Mouse (Mus musculus) spleen, adult 2 months (tissue): ENCODE results near the gene Gm5460. TPM values are rescaled to one million over a fixed set of nuclear protein-coding genes. Genes with fewer than 3 reads are reported as not detected.

ENCODE experiments used
- DNase-seq, 2 experiments: peaks; one replicate each; pipeline versions ENCODE4 v3.0.0 to v3.0.0-alpha.2; 2012 to 2021; ENCODE audit warnings: low spot score in 2 of 2, low read depth in 1 of 2
- H3K27ac ChIP-seq: fragments of 200-500 bp; 2 replicates; pipeline ENCODE4 v1.5.1; 2012; ENCODE audit warnings: low read length, inconsistent platforms; ENCODE audit not compliant: insufficient read depth
- H3K27me3 ChIP-seq: fragments of 200-500 bp; 2 replicates; pipeline ENCODE4 v1.6.1; 2012; ENCODE audit warnings: mild to moderate bottlenecking, moderate library complexity, low read length, inconsistent platforms; ENCODE audit not compliant: control insufficient read depth, insufficient read depth
- H3K36me3 ChIP-seq: fragments of 200-500 bp; 2 replicates; pipeline ENCODE4 v1.6.1; 2012; ENCODE audit warnings: mild to moderate bottlenecking, low read length, inconsistent platforms; ENCODE audit not compliant: control insufficient read depth, insufficient read depth
- H3K4me1 ChIP-seq: fragments of 200-500 bp; 2 replicates; pipeline ENCODE4 v1.6.1; 2011; ENCODE audit warnings: inconsistent platforms; ENCODE audit not compliant: control insufficient read depth, insufficient read depth, insufficient read length
- H3K4me3 ChIP-seq: fragments of 200-500 bp; 2 replicates; pipeline ENCODE4 v1.5.1; 2011; ENCODE audit warnings: mild to moderate bottlenecking, inconsistent platforms; ENCODE audit not compliant: insufficient read depth, insufficient read length; ENCODE audit errors: extremely low read depth
- CTCF ChIP-seq: fragments of 200-500 bp; IDR thresholded peaks from 2 replicates; pipeline ENCODE4 v1.5.1; 2011; ENCODE audit warnings: mild to moderate bottlenecking, inconsistent platforms; ENCODE audit not compliant: insufficient read depth, insufficient read length, insufficient replicate concordance; ENCODE audit errors: extremely low read depth
- POLR2A ChIP-seq: fragments of 200-500 bp; IDR thresholded peaks from 2 replicates; pipeline ENCODE4 v1.6.1; 2011; ENCODE audit warnings: low read depth, low read length, inconsistent platforms
- WGBS: fragments of 180-500 bp; shearing (Covaris S2); methylation state at CpG from one replicate; pipeline ENCODE4 v1.1.7; 2018; 5-methylcytosine and 5-hydroxymethylcytosine counted together
- polyA plus RNA-seq: library from polyadenylated mRNA; depleted of rRNA; stranded (reverse); fragments of >200 nt; gene quantifications from 2 replicates; pipeline ENCODE4 v1.2.3, GENCODE M21; 2012

Gene Gm5460
- polyA plus RNA-seq, 1 experiment = not detected

GRCm38 (mm10) chr14:34016938-34017337, 380 bp downstream of the Gm5460 start:
- 80% methylated on average over 2 of the region's 2 CpGs for WGBS

GRCm38 (mm10) chr14:34026710-34027109, 10.2 kb downstream of the Gm5460 start:
- H3K27ac ChIP-seq = no peak overlapping the region
- no peaks in the 10 kb centered on the region for H3K27me3 ChIP-seq
- H3K4me3 ChIP-seq = no peak overlapping the region
- TF ChIP-seq CTCF (no peak), POLR2A (no peak)
- H3K36me3 ChIP-seq = no peaks in the 10 kb centered on the region
- WGBS = 80% methylated on average over 2 of the region's 2 CpGs
- no peaks in the 10 kb centered on the region for H3K4me1 ChIP-seq
- DNase-seq = no peak

More at GRCm38 (mm10) chr14:34016938-34017337, 380 bp downstream of the Gm5460 start:
- TF ChIP-seq CTCF (no peak), POLR2A (no peak)
- Histone ChIP-seq H3K36me3 (no peaks in the 10 kb centered on the region), H3K4me1 (no peaks in the 10 kb centered on the region), H3K27me3 (no peaks in the 10 kb centered on the region), H3K27ac (no peak overlapping the region), H3K4me3 (no peak overlapping the region)
- no peak for DNase-seq

DNA sequence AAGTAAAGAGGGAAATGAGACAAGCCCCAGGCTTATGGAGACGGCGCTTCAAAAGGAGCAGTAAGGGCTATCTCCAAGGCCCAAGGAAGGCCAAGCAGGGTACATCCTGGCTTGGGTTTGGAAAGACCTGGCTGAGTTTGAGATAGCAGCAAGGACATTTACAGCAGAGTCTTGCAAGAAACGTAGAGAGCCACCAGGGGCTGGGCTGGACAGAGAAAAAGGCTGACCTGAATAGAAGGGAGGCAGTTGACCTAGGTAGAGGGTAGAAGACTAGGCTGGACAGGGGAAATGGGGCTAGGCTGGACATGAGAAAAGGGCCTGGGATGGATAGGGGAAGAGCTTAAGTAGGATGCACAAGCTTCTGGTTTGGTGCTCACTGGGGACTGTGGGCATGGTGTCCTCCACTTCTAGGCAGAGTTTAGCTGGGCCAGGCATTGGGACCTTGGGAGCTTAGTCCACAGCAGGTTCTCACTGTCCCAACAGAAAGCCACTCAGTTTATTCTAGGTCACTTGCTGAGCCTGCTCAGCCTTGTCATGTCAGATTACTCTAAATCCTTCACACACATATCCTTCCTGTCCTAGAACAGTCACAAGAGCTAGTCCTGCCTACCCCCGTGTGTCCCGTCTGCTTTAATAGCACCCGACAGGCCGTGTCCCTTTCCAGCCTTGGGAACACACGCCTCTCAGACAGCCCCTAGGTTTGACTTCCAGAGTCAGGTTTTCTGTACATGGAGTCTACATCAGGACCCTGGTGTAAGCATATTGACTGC, 17.5 kb downstream of the Gm5460 start:
- no peaks in the 10 kb centered on the region for H3K36me3 ChIP-seq
- H3K27me3 ChIP-seq = no peaks in the 10 kb centered on the region
- H3K4me1 ChIP-seq = no peaks in the 10 kb centered on the region
- no peak overlapping the region for H3K4me3 ChIP-seq
- H3K27ac ChIP-seq = no peak overlapping the region
- no peak for TF ChIP-seq CTCF
- no peak for TF ChIP-seq POLR2A
- WGBS = 88% methylated on average over 8 of the region's 8 CpGs
- no peak for DNase-seq

- Histone ChIP-seq H3K27me3 (no peaks in the 10 kb centered on the region), H3K4me1 (no peaks in the 10 kb centered on the region), H3K4me3 (no peak overlapping the region), H3K27ac (no peak overlapping the region), H3K36me3 (no peaks in the 10 kb centered on the region)
- TF ChIP-seq CTCF = no peak
- TF ChIP-seq POLR2A = no peak
- no peak for DNase-seq
- WGBS = 78% methylated on average over 4 of the region's 4 CpGs
These were observed 24.7 kb downstream of the Gm5460 start for GRCm38 (mm10) chr14:34041241-34041640.

- DNase-seq = no peak
- no peak overlapping the region for H3K4me3 ChIP-seq
- no peak for TF ChIP-seq CTCF
- no peak for TF ChIP-seq POLR2A
- H3K27ac ChIP-seq = no peak overlapping the region
- H3K27me3 ChIP-seq = no peaks in the 10 kb centered on the region
- no peaks in the 10 kb centered on the region for H3K36me3 ChIP-seq
- 83% methylated on average over 3 of the region's 3 CpGs for WGBS
- no peaks in the 10 kb centered on the region for H3K4me1 ChIP-seq
These were observed 26.8 kb downstream of the Gm5460 start for GRCm38 (mm10) chr14:34043341-34043740.

DNA sequence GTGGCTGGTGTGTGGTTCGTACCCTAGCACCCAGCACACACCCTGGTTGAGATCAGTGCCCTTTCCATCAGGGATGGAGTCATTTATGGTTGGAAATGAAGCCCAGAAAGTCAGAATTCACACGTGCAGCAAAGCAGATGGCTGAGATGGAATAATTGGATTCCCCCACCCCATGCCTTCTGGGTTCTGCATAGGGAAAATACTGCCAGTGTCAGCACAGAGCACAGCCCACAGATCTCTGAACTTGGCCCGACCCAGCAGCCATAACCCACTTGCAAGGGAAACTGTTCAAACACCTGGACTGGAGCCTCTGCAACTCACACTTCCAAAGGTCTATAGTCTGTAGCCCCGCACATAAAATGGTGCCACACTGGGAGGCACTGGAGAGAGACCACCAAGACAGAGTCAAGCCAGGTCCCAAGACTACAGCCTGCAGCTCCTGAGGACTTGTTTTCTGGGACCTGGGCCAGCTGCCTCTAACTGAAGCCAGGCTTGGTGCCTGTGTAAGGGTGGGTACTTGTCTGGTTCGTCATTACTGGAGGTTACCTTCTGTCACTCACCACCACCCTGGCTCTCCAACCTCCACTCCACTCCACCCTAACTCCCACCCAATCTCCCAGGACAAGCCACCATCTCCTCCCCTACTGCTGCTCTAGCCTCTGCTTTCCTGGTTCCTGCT, 33.7 kb downstream of the Gm5460 start:
- DNase-seq = no peak
- H3K27me3 ChIP-seq = no peaks in the 10 kb centered on the region
- H3K27ac ChIP-seq = no peak overlapping the region
- no peaks in the 10 kb centered on the region for H3K4me1 ChIP-seq
- no peak overlapping the region for H3K4me3 ChIP-seq
- WGBS = 80% methylated on average over 5 of the region's 5 CpGs
- TF ChIP-seq CTCF (no peak), POLR2A (no peak)
- H3K36me3 ChIP-seq = no peaks in the 10 kb centered on the region

- H3K27ac ChIP-seq = no peak within 1 kb of the TSS
- TF ChIP-seq POLR2A (no peak), CTCF (no peak)
- DNase-seq = no peak
- H3K36me3 ChIP-seq = no peaks in the 10 kb centered on the region
- WGBS = 92% methylated on average over 6 of the region's 6 CpGs
- H3K4me1 ChIP-seq = no peaks in the 10 kb centered on the region
- H3K27me3 ChIP-seq = no peaks in the 10 kb centered on the region
- no peak within 1 kb of the TSS for H3K4me3 ChIP-seq
These were observed 36.0 kb downstream of the Gm5460 start, which contains the start of gene Antxrl for GRCm38 (mm10) chr14:34052516-34052915. Gene Antxrl, plus strand, starts transcription at chr14:34052707.
